Mouse (Mus musculus) kidney, postnatal 0 days (tissue): ENCODE results near the gene Gapdhs. TPM values are rescaled to one million over a fixed set of nuclear protein-coding genes. Genes with fewer than 3 reads are reported as not detected.
A peak's percentile ranks its signal among the peaks of the same experiment; 100 is the strongest.
"Not testable (repeated sequence)": the region's sequence is repeated elsewhere in the genome, so short reads cannot be mapped to it uniquely, and the experiment has no call there.

Source experiments
- ATAC-seq: fragments of 200-750 bp; cut with Nextera tagmentation; replicated peaks from 2 replicates; pipeline ENCODE4 v1.8.0; 2017; ENCODE audit warnings: low read depth, moderate number of reproducible peaks, moderate TSS enrichment, moderate library complexity; ENCODE audit not compliant: low FRiP score
- DNase-seq: peaks from one replicate; pipeline ENCODE4 v3.0.0-alpha.2; 2016; ENCODE audit warnings: low spot score
- H3K27ac ChIP-seq: fragments of 300-500 bp; sonication (generic); 2 replicates; pipeline ENCODE4 v1.5.1; 2014; ENCODE audit warnings: mild to moderate bottlenecking
- H3K27me3 ChIP-seq: fragments of 300-500 bp; sonication (generic); 2 replicates; pipeline ENCODE4 v1.6.1; 2014; ENCODE audit warnings: low read length, mixed read lengths; ENCODE audit not compliant: insufficient read depth
- H3K36me3 ChIP-seq: fragments of 300-500 bp; sonication (generic); 2 replicates; pipeline ENCODE4 v1.6.1; 2014; ENCODE audit warnings: low read length, mixed read lengths; ENCODE audit not compliant: insufficient read depth
- H3K4me1 ChIP-seq: fragments of 300-500 bp; sonication (generic); replicated peaks from 2 replicates; pipeline ENCODE4 v1.6.1; 2014; ENCODE audit warnings: antibody characterized with exemption, low read length, mixed read lengths; ENCODE audit not compliant: insufficient read depth
- H3K4me2 ChIP-seq: fragments of 300-500 bp; sonication (generic); 2 replicates; pipeline ENCODE4 v1.6.1; 2014; ENCODE audit warnings: mild to moderate bottlenecking, low read length, moderate library complexity, mixed read lengths
- H3K4me3 ChIP-seq: fragments of 300-500 bp; sonication (generic); replicated peaks from 2 replicates; pipeline ENCODE4 v1.5.1; 2014; ENCODE audit warnings: low read depth, low read length
- H3K9ac ChIP-seq: fragments of 300-500 bp; sonication (generic); 2 replicates; pipeline ENCODE4 v1.6.1; 2014; ENCODE audit warnings: low read depth, low read length
- H3K9me3 ChIP-seq: fragments of 300-500 bp; sonication (generic); replicated peaks from 2 replicates; pipeline ENCODE4 v1.6.1; 2016; ENCODE audit warnings: low read length, inconsistent platforms, mixed read lengths
- CTCF ChIP-seq: IDR thresholded peaks from 2 replicates; pipeline ENCODE4 v1.5.1; 2016; ENCODE audit warnings: antibody characterized with exemption, low read depth, mild to moderate bottlenecking, moderate library complexity
- WGBS: fragments of 180-500 bp; shearing (Covaris S2); extraction: QIAGEN DNeasy Blood & Tissue Kit; methylation state at CpG from one replicate; pipeline ENCODE4 v1.1.7; 2014; 5-methylcytosine and 5-hydroxymethylcytosine counted together
- polyA plus RNA-seq: library from polyadenylated mRNA; unstranded; fragments of >200 nt; fragmentation: Nextera tagmentation; extraction: Ambion mirVana; gene quantifications from 2 replicates; pipeline ENCODE4 v1.2.1, GENCODE M21; 2015

Gapdhs gene
- polyA plus RNA-seq, 1 experiment from 2014 or later: 0.32 TPM

DNA sequence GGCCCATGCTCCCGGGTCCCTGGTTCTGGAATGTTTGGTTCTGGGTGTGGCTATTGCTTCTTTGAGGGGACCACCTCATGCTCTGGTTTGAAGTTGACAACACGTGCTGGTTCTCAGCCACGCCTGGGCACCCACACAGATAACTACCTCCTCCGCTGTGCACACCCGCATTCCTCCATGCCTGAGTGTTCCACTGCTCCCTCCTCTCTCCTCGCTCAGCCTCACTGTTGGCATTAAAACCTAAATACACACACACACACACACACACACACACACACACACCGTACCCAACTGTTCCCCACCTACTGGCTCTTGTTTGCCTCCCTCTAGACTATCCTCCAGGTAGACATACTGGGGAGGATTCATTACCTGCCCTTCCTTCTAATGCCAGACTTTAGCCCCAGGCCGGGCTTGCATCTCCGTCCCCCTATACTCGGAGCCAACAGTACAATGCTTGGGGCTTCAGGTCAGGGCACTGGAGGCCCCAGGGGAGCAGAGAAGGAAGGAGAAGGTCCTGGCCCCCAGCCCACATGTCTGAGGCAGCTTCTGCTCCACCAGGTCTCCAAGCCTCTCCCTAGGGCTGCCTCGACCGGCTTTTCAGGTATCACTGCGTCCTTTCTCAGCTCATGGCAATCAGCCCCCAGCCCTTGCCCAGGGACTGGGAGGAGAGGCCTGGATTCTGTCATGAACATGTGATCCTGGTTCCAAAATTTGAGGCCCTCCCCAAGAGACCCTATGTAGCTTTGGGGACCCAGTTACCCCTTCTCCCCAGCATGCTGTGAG lies 6.5 kb upstream of the Gapdhs start:
- Histone ChIP-seq H3K27ac (0 out of 2 replicates have a peak overlapping the region, but pooled peaks have one; percentile 42), H3K36me3 (no peaks in the 10 kb centered on the region), H3K4me3 (no peak overlapping the region), H3K9me3 (no peaks in the 10 kb centered on the region), H3K27me3 (no peaks in the 10 kb centered on the region), H3K9ac (no peak overlapping the region), H3K4me1 (0 out of 2 replicates have a peak, but pooled peaks cover 4% of the 10 kb centered on the region), H3K4me2 (no peak overlapping the region)
- ATAC-seq (peak; percentile 73), DNase-seq (peak; percentile 42)
- WGBS: 55% methylated on average over 13 of the region's 13 CpGs
- no peak for TF ChIP-seq CTCF

DNA sequence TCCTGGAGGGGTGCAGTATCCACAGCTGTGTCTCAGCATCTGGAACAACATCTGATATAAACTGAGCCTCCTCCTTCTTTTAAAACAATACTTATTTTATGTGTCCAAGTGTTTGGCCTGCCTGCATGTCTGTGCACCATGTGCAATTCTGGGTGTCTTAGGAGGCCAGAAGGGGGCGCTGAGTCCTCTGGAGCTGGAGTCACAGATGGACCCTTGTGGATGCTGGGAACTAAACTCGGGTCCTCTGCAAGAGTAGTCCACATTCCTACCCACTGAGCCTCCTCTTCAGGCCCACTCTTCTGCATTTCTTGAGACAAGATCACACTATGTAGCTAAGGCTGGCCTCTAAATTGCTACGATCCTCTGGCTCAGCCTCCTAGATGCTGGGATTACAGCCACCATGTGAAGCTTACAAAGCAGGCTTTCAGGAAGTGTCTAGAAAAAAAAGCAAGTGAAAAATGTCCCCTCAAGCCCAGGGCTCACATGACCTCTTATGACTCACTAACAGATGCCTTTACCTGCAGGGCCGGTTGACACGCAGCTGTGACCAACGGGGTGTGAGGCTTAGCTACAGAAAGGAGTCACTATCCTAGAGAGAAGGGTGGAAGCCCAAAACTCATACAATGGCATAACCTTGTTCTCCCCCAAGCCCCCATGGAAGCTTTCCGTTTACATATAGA lies 4.2 kb upstream of the Gapdhs start:
- 0 out of 2 replicates have a peak, but pooled peaks have one; percentile 18 for TF ChIP-seq CTCF
- Histone ChIP-seq H3K9me3 (no peaks in the 10 kb centered on the region), H3K4me3 (no peak overlapping the region), H3K4me2 (no peak overlapping the region), H3K36me3 (no peaks in the 10 kb centered on the region), H3K4me1 (0 out of 2 replicates have a peak, but pooled peaks cover 4% of the 10 kb centered on the region), H3K27ac (no peak overlapping the region), H3K27me3 (no peaks in the 10 kb centered on the region), H3K9ac (no peak overlapping the region)
- no peak for DNase-seq
- WGBS: 80% methylated on average over 7 of the region's 7 CpGs
- ATAC-seq: no peak

DNA sequence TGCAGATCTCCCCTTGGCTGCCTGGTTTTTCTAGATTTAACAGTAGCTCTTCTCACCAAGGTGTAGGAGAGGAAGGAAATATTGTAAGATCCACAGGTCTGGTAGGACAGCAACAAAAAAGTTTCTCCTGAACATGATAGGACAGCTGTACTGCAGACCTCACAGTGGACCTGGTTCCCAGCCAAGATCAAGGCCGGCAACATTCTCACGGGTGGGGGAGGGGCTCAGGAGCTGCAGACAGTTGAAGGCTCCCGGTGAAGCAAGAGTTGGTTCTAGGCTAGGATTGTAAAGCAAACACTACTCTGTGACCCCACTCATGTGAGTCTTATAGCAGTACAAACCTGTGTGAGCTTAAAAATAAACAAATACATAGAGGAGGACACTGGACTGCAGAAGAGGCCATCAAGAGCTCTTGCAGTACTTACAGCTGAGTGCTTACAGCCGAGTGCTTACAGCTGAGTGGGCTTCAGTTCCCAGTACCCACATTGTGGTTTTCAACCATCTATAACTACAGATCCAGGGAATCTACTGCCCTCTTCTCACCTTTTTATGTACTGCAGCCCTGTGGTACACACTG lies 629 bp upstream of the Gapdhs start:
- no peak for DNase-seq
- H3K27me3 ChIP-seq: no peaks in the 10 kb centered on the region
- no peaks in the 10 kb centered on the region for H3K36me3 ChIP-seq
- TF ChIP-seq CTCF: no peak
- no peak overlapping the region for H3K4me3 ChIP-seq
- ATAC-seq: no peak
- H3K9ac ChIP-seq: no peak overlapping the region
- H3K27ac ChIP-seq: no peak overlapping the region
- WGBS: 27% methylated on average over 4 of the region's 4 CpGs
- no peaks in the 10 kb centered on the region for H3K4me1 ChIP-seq
- no peak overlapping the region for H3K4me2 ChIP-seq
- no peaks in the 10 kb centered on the region for H3K9me3 ChIP-seq

DNA sequence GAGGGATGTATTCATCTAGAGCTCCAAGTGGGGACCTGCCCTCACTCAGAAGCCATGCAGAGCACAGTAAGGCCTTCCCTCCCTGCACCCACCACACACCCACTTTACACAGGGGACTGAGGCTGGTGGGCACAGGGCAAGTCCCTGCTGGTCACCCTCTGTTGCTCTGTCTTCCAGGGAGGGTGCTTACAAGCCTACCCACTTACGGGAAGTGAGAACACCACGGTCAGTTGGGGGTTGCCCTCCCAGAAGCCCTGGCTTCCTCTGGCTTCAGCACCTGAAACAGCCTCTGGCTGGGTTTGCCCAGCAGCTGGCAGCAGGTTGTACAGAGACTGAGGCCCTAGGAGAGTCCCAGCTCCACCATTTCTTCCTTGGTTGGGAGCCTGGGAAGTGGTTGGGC lies 911 bp downstream of the Gapdhs start:
- H3K4me3 ChIP-seq, H3K4me1 ChIP-seq, DNase-seq, H3K9me3 ChIP-seq, H3K27me3 ChIP-seq, ATAC-seq, H3K27ac ChIP-seq, H3K36me3 ChIP-seq, H3K9ac ChIP-seq, H3K4me2 ChIP-seq: not testable (repeated sequence)
- 56% methylated on average over 2 of the region's 2 CpGs for WGBS

DNA sequence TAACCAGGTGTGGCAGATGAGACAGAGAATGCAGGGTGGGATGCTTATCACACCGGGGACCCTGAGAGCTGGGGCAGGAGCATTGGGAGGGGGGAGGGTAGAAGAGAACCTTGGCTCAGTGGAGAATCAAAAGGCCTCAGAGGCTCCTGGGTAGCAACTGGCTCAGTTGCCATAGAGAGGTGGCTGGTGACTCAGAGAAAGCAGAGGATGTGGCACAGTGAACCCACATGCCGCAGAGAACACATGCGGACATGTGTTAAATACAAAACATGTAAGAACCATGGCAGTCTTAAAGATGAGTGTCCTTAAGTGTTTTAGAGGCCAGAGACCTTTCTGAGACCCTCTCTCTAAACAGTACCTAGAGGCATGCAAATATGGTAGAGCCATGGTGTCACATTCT lies 7.3 kb downstream of the Gapdhs start:
- H3K9ac ChIP-seq: no peak overlapping the region
- no peak overlapping the region for H3K4me2 ChIP-seq
- H3K27me3 ChIP-seq: no peaks in the 10 kb centered on the region
- ATAC-seq: no peak
- no peaks in the 10 kb centered on the region; the same call in 1 of the 2 replicates for H3K4me1 ChIP-seq
- H3K9me3 ChIP-seq: no peaks in the 10 kb centered on the region
- H3K4me3 ChIP-seq: no peak overlapping the region
- peaks cover 15% of the 10 kb centered on the region; the same call in 1 of the 2 replicates for H3K36me3 ChIP-seq
- no peak for TF ChIP-seq CTCF
- H3K27ac ChIP-seq: no peak overlapping the region
- no peak for DNase-seq
- 93% methylated on average over 3 of the region's 3 CpGs for WGBS

DNA sequence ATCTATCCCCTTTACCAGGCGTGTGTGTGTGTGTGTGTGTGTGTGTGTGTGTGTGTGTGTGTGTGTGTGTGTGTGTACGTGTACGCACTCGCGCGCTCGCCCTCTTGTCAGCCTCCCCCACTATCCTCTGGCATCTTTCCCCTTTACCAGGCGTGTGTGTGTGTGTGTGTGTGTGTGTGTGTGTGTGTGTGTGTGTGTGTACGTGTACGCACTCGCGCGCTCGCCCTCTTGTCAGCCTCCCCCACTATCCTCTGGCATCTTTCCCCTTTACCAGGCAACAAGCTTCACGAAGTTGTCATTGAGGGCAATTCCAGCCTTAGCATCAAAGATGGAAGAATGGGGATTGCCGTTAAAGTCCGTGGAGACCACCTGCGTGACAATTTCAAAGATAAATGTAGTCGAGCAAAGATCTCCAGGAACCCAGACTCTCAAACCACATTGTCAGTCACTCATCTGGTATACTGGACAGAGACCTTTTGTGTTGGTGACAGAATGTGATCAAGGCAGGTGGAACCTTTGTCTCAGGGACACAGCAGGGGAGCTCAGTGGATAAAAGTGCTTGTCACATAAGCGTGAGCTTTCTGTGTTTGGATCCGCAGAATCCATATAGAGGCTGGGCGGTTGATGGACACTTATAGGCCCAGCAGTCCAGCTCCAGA lies 13.3 kb downstream of the Gapdhs start:
- H3K36me3 ChIP-seq, ATAC-seq, H3K9me3 ChIP-seq, DNase-seq, H3K27me3 ChIP-seq: not testable (repeated sequence)
- Histone ChIP-seq H3K27ac (peak overlapping the region; percentile 83), H3K9ac (peak overlapping the region; percentile 82), H3K4me3 (peak overlapping the region; percentile 68), H3K4me1 (peaks cover 12% of the 10 kb centered on the region), H3K4me2 (peak overlapping the region; percentile 84)
- 17% methylated on average over 17 of the region's 22 CpGs for WGBS
